ENCODE assay signal across 8 mouse cellular contexts in genomic region chr6:118179316-118180084, GRCm38 (mm10). TPM values are rescaled to one million over a fixed set of nuclear protein-coding genes. Genes with fewer than 3 reads are reported as not detected.
DNase-seq lines count a peak whose midpoint lies in the region; ATAC-seq and TF ChIP-seq lines count a peak whose summit lies in the region.

No protein-coding gene starts in this region.

- no peak overlapping the region for H3K4me3 ChIP-seq in hindbrain, embryonic 10.5 days
- no peak overlapping the region for H3K4me3 ChIP-seq in lung, embryonic 14.5 days (ENCODE audit: low read depth, low read length)
- no peak overlapping the region for H3K4me3 ChIP-seq in thymus, adult 2 months (ENCODE audit: control insufficient read depth, insufficient read depth, low read length)

- no peak overlapping the region for H3K27ac ChIP-seq in hindbrain, embryonic 10.5 days
- H3K27ac ChIP-seq in lung, embryonic 14.5 days (ENCODE audit: low read depth) = no peak overlapping the region
- no peak overlapping the region for H3K27ac ChIP-seq in thymus, adult 2 months (ENCODE audit: control insufficient read depth, insufficient read depth, low read length)

- H3K4me2 ChIP-seq in lung, embryonic 14.5 days = 0 out of 2 replicates have a peak overlapping the region, but pooled peaks have one; percentile 27

- TF ChIP-seq POLR2A in thymus, adult 2 months (IDR thresholded peaks at IDR 0.05; ENCODE audit: control insufficient read depth, extremely low read depth, insufficient read depth, low read length, poor library complexity) = no peak

- no peak overlapping the region for H3K9ac ChIP-seq in lung, embryonic 14.5 days

- H3K27me3 ChIP-seq in hindbrain, embryonic 10.5 days (ENCODE audit: insufficient read depth, poor library complexity, severe bottlenecking) = no peaks in the 10 kb centered on the region
- no peaks in the 10 kb centered on the region for H3K27me3 ChIP-seq in lung, embryonic 14.5 days (ENCODE audit: insufficient read depth, low read length)
- no peaks in the 10 kb centered on the region for H3K27me3 ChIP-seq in thymus, adult 2 months (ENCODE audit: control insufficient read depth, insufficient read depth, low read length)

- TF ChIP-seq CTCF in lung, embryonic 14.5 days (IDR thresholded peaks at IDR 0.05; ENCODE audit: low read depth) = peak; percentile 99
- peak; percentile 78; the same call in 1 of the 2 replicates for TF ChIP-seq CTCF in thymus, adult 2 months (IDR thresholded peaks at IDR 0.05; ENCODE audit: borderline replicate concordance, control insufficient read depth, extremely low read depth, insufficient read depth, low read length, poor library complexity)

- DNase-seq in Muller cell, postnatal 12 days (ENCODE audit: inconsistent ontology term) = peak; percentile 72
- peak; percentile 66 for DNase-seq in cerebellum, adult 8-10 months
- DNase-seq in hindbrain, embryonic 10.5 days (ENCODE audit: low spot score) = peak; percentile 73
- peak; percentile 53 to 68 for DNase-seq in layer of hippocampus, adult 8-10 months (ENCODE audit: low spot score in 2 of 2)
- peak; percentile 94 for DNase-seq in lung, embryonic 14.5 days
- DNase-seq in ovary, adult 18-20 months (ENCODE audit: low spot score) = peak; percentile 40
- DNase-seq in thymus, adult 2 months = peak; percentile 53

- H3K9me3 ChIP-seq in hindbrain, embryonic 10.5 days = no peaks in the 10 kb centered on the region
- no peaks in the 10 kb centered on the region for H3K9me3 ChIP-seq in lung, embryonic 14.5 days (ENCODE audit: low read depth, low read length)

- no peaks in the 10 kb centered on the region for H3K36me3 ChIP-seq in hindbrain, embryonic 10.5 days
- H3K36me3 ChIP-seq in lung, embryonic 14.5 days (ENCODE audit: insufficient read depth) = no peaks in the 10 kb centered on the region
- H3K36me3 ChIP-seq in thymus, adult 2 months (ENCODE audit: control insufficient read depth, insufficient read depth, low read length) = no peaks in the 10 kb centered on the region

- ATAC-seq in frontal cortex, adult (ENCODE audit: low TSS enrichment) = peak; percentile 96
- peak; percentile 85 for ATAC-seq in lung, embryonic 14.5 days (ENCODE audit: insufficient read depth)

- H3K4me1 ChIP-seq in hindbrain, embryonic 10.5 days (replicated peaks) = no peaks in the 10 kb centered on the region
- H3K4me1 ChIP-seq in lung, embryonic 14.5 days (ENCODE audit: insufficient read depth) = no peaks in the 10 kb centered on the region
- H3K4me1 ChIP-seq in thymus, adult 2 months (replicated peaks; ENCODE audit: control insufficient read depth, insufficient read depth, low read length) = 0 out of 2 replicates have a peak, but pooled peaks cover 2% of the 10 kb centered on the region

- 62% methylated on average over 13 of the region's 13 CpGs for WGBS in hindbrain, embryonic 10.5 days
- WGBS in lung, embryonic 14.5 days = 57% methylated on average over 13 of the region's 13 CpGs
- WGBS in thymus, adult 2 months = 51% methylated on average over 13 of the region's 13 CpGs

RNA-seq across cellular contexts. Expression of gene Ret, which starts 18.0 kb away (rescaled TPM):
- 5.2 and 5.7 TPM in 2 replicates for polyA plus RNA-seq in hindbrain, embryonic 10.5 days (2016; fragmentation: Nextera tagmentation; extraction: Ambion mirVana)
- 1 to 10 TPM; 3.1 to 3.9 (median 3.8) TPM for total RNA-seq in layer of hippocampus, adult 8-10 months (2022)
- polyA plus RNA-seq in lung, embryonic 14.5 days (2014; fragmentation: Nextera tagmentation; extraction: Ambion mirVana) = 3.8 TPM in 2 replicates
- 1.2 and 1.3 TPM in 2 replicates for polyA plus RNA-seq in thymus, adult 2 months (2012; rRNA removed)

RNA-seq across cellular contexts. Expression of gene Csgalnact2, which starts 40.6 kb away (rescaled TPM):
- polyA plus RNA-seq in hindbrain, embryonic 10.5 days (2016; fragmentation: Nextera tagmentation; extraction: Ambion mirVana) = 5.3 TPM in 2 replicates
- 10 to 100 TPM; 10.4 to 13.6 (median 12.2) TPM for total RNA-seq in layer of hippocampus, adult 8-10 months (2022)
- 20.0 and 25.2 TPM in 2 replicates for polyA plus RNA-seq in lung, embryonic 14.5 days (2014; fragmentation: Nextera tagmentation; extraction: Ambion mirVana)
- 2.6 TPM in 2 replicates for polyA plus RNA-seq in thymus, adult 2 months (2012; rRNA removed)

Comparison
In these comparisons a context has a peak if more than half of its experiments do, and no peak if none do; other contexts are left out.
1. DNase-seq: peak in every context shown above with its lines; median percentile 94 in lung, embryonic 14.5 days; 73 in hindbrain, embryonic 10.5 days; 72 in Muller cell, postnatal 12 days; 66 in cerebellum, adult 8-10 months; 60 in layer of hippocampus, adult 8-10 months; 53 in thymus, adult 2 months; 40 in ovary, adult 18-20 months.